Mouse (Mus musculus) cerebellum, adult 9-10 months (tissue): Measurements from ENCODE around the gene Ndufb11.
A peak's percentile ranks its signal among the peaks of the same experiment; 100 is the strongest.

Experiments used
- DNase-seq: peaks from one replicate; pipeline ENCODE4 v3.0.0; 2022

The Ndufb11 gene

GRCm38 (mm10) chrX:20617176-20617902 is at the start of gene Ndufb11, which contains the start of gene Rbm10:
Gene Ndufb11 (minus strand): TSS chrX:20617619.
Gene Rbm10 (plus strand): TSS chrX:20617503.
- peak; percentile 87 for DNase-seq

- peak; percentile 54 for DNase-seq
Measured at GRCm38 (mm10) chrX:20663444-20663790, 46.0 kb upstream of the Ndufb11 start.

GRCm38 (mm10) chrX:20662716-20663443 is 45.5 kb upstream of the Ndufb11 start:
- DNase-seq, result peak; percentile 93

GRCm38 (mm10) chrX:20662317-20662715 is 44.9 kb upstream of the Ndufb11 start:
- DNase-seq, result no peak

GRCm38 (mm10) chrX:20658891-20659406 is 41.5 kb upstream of the Ndufb11 start:
- DNase-seq, result peak; percentile 21

GRCm38 (mm10) chrX:20658026-20658652 is 40.7 kb upstream of the Ndufb11 start, which contains the start of gene Uba1:
Gene Uba1 (plus strand): TSS chrX:20658326.
- DNase-seq, result peak; percentile 78

- DNase-seq, result peak; percentile 18
Measured at GRCm38 (mm10) chrX:20657593-20657992, 40.2 kb upstream of the Ndufb11 start.

GRCm38 (mm10) chrX:20644780-20645179 is 27.4 kb upstream of the Ndufb11 start:
- no peak for DNase-seq

- no peak for DNase-seq
Measured at GRCm38 (mm10) chrX:20638141-20638540, 20.7 kb upstream of the Ndufb11 start.

- DNase-seq, result peak; percentile 72
Measured at GRCm38 (mm10) chrX:20617903-20618399, 532 bp upstream of the Ndufb11 start.

GRCm38 (mm10) chrX:20616861-20617175 is 601 bp downstream of the Ndufb11 start:
- DNase-seq, result peak; percentile 76

- DNase-seq, result no peak
Measured at GRCm38 (mm10) chrX:20608500-20608899, 8.9 kb downstream of the Ndufb11 start.

GRCm38 (mm10) chrX:20587968-20588367 is 29.5 kb downstream of the Ndufb11 start:
- DNase-seq, result no peak

- no peak for DNase-seq
Measured at GRCm38 (mm10) chrX:20573927-20574326, 43.5 kb downstream of the Ndufb11 start.

- no peak for DNase-seq
Measured at GRCm38 (mm10) chrX:20572683-20573082, 44.7 kb downstream of the Ndufb11 start.

GRCm38 (mm10) chrX:20571024-20571423 is 46.4 kb downstream of the Ndufb11 start:
- DNase-seq, result no peak
